Mouse (Mus musculus): ENCODE results near the gene Gm11444.

DNA sequence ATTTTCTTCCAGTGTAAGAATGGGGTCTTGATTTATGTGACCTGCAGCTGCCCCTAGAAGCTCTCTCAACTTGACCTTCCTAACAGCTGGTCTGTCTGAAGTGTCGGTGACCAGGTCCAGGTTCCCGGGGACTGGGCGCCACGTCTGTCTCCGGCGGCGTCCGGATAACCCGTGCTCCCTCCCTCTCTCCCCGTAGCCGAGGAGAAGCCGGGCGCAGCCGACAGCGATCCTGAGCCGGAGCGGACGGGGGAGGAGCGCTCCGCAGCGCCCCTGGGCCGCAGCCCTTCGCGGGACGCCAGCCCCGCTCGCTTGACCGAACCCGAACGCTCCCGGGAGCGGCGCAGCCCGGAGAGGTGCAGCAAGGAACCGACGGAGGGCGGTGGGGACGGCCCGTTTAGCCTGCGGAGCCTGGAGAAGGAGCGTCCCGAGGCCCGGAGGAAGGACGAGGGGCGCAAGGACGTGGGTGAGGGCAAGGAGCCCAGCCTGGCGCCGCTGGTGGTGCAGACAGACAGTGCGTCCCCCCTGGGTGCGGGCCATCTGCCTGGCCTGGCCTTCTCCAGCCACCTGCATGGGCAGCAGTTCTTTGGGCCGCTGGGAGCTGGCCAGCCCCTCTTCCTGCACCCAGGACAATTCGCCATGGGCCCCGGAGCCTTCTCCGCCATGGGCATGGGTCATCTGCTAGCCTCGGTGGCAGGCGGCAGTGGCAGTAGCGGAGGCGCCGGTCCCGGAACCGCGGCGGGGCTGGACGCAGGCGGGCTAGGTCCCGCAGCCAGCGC is 12.3 kb downstream of the Gm11444 start:
- no peak for TF ChIP-seq CTCF (conservative IDR thresholded peaks at IDR 0.05; ENCODE audit: low read length)
- no peak for TF ChIP-seq NANOG (IDR thresholded peaks at IDR 0.05; ENCODE audit: borderline replicate concordance, low read length)
- TF ChIP-seq POU5F1 (IDR thresholded peaks at IDR 0.05; ENCODE audit: borderline replicate concordance, low read length) = no peak
